Mouse (Mus musculus) skeletal muscle tissue, postnatal 0 days (tissue): ENCODE data around the gene Spn. TPM values are rescaled to one million over a fixed set of nuclear protein-coding genes. Genes with fewer than 3 reads are reported as not detected.

Experiments used
- polyA plus RNA-seq: library from polyadenylated mRNA; unstranded; fragments of >200 nt; fragmentation: Nextera tagmentation; extraction: Ambion mirVana; gene quantifications from 2 replicates; pipeline ENCODE4 v1.2.1, GENCODE M21; 2015

Gene Spn
- polyA plus RNA-seq = 0.22 and 0.63 TPM in 2 replicates

DNA sequence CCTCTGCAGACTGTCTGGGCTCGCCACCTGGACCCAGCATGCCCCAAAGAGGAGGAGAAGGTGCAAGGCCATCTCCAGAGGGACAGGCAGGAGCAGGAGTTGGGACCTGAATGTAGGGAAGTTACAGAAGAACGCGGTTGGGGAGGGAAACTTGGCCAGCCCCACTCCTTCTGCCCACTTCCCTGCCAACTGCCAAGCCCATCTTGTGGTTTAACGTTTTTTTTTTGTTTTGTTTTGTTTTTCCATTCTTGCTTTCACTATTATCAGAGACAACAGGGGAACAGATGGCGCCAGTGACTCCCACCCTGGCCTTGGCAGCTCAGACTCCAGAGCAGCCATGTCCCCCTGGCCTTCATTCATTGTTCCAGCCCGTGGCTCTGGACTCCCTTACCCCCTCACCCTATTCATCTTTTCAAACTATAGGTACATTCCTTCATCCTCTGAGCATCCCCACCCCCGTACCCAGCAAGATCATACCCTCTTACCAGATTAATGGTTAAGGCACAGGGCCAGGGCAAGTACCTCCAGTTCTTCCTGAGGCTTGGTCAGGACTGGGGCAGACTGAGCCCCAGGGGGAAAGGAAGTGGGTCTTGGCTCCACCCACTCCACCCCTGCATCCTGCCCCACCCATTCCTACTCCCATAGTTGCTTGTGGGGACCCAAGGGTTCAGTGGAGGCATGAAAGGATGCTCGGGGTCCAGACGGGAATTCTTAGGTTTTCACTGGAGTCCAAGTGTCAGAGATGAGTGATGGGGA lies at the start of gene Spn:
Gene Spn (minus strand): TSS at position 562 of the 756 bp plus-strand sequence.

DNA sequence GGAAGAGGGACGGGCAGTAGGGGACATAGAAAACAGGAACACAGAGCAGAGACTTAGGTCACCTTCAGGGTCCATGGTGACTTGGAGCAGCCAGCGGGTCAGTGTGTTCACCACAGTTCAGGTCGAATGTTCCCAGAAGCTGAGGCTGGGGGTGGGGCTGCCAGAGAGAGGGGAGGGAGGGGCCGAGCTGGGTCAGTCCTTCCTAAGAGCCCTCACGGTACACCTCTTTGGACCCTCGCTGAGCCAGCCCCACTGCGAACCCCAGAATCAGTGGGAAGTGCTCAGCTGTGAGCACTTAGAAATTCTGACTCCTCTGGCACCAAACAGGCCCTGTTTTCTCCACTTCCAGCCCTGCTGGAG lies 15.7 kb downstream of the Spn start, which contains the start of gene Qprt:
Gene Qprt (minus strand): TSS at position 316 of the 360 bp plus-strand sequence.

DNA sequence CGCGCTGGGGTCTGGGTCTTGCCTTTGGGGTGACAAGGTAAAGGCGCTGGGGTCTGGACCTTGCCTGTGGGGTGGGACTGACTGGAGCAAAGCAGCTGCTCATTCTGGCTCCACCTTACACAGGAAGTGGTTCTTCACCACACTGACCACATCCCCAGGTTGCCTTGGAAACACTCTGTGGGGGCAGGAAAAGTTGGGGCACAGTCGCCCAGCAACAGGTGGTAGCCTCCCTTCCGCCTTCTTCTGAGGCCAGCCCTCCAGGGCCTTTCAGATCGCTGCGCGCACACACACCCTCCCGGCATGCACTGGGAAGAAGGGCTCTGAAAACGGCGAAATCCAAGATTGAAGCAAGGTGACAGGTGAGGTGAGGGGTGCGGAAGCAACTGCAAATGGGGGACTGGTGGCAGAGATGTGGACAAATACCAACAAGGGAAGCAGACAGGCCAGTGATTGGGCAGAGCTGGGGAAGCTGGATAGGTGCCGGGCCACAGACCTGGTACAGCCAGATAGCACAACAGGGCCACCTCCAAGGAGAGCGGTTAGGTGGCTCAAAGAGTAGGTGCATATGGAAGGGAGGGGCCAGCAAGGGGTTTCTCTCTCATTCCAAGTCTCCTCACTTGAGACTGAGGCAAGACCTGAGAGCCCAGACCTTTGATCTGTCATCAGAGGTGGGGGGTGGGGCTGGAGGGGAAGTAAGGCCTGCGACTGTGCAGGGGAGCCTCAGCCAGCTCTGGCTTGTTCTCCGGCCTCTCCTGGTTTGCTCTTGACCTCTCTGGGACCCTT lies 46.3 kb downstream of the Spn start, which contains the start of gene AI467606:
Gene AI467606 (plus strand): TSS at position 246 of the 783 bp plus-strand sequence.

DNA sequence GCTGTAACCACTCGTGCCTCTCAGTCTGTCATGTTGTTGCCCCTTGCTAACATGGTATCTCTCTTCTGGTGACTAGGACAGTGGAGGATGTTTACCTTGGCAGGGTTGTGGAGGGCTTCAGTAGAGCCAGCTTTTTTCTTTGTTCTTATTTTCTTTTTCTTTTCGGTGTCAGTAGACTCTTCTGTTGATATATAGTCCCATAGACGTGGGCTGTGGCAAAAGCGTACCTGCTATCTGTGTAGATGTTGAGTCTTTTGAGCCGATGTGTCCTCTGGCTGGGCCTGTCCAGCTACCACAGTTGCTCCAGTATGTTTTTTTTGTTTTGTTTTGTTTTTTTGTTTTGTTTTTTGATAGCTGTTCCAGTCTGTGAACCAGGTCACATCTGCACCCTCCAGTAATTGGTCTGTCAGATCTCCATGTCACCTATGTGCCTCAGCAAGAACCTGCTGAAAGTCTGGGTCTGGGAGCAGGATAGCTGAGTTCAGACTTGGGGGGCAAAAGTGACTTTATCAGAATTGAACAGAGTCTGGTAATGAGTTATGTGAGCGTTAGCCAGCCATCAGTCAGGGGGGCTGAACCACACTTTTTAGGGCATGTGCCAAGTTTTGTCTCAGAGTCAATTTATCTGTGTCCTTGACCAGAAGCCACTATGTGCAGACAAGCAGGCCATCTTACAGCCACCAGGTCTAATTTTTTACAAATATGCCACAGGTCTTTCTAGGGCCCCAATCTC lies 50.2 kb downstream of the Spn start, which contains the start of gene Zg16:
Gene Zg16 (minus strand): TSS at position 51 of the 733 bp plus-strand sequence.

Other genes with a start within 250 kb of the Spn start
- 22.8 and 29.8 TPM in 2 replicates for gene Tmem219, start 214.9 kb downstream of the Spn start, polyA plus RNA-seq
- 6.0 and 7.1 TPM in 2 replicates for gene Kctd13, start 208.9 kb downstream of the Spn start, polyA plus RNA-seq
- not detected in 2 replicates for gene Asphd1, start 188.2 kb downstream of the Spn start, polyA plus RNA-seq
- gene Sez6l2, start 187.3 kb downstream of the Spn start, polyA plus RNA-seq = 0.65 and 0.96 TPM in 2 replicates
- gene Cdipt, start 161.9 kb downstream of the Spn start, polyA plus RNA-seq = 45.2 and 57.4 TPM in 2 replicates
- 1.2 and 1.6 TPM in 2 replicates for gene Cdiptos, start 161.7 kb downstream of the Spn start, polyA plus RNA-seq
- gene Mvp, start 123.2 kb downstream of the Spn start, polyA plus RNA-seq = 13.8 and 18.8 TPM in 2 replicates
- gene Pagr1b, start 121.3 kb downstream of the Spn start, polyA plus RNA-seq = not detected in 2 replicates
- gene Pagr1a, start 120.5 kb downstream of the Spn start, polyA plus RNA-seq = 37.2 and 37.9 TPM in 2 replicates
- gene Gm42742, start 116.7 kb downstream of the Spn start, polyA plus RNA-seq = 9.2 and 17.4 TPM in 2 replicates
- 3.0 and 4.0 TPM in 2 replicates for gene Prrt2, start 116.6 kb downstream of the Spn start, polyA plus RNA-seq
- 21.3 and 26.0 TPM in 2 replicates for gene Maz, start 110.8 kb downstream of the Spn start, polyA plus RNA-seq
- gene Kif22, start 95.4 kb downstream of the Spn start, polyA plus RNA-seq = 20.9 and 23.2 TPM in 2 replicates
- gene Zg16, start 50.5 kb downstream of the Spn start, polyA plus RNA-seq = not detected in 2 replicates
- 2.4 and 2.7 TPM in 2 replicates for gene AI467606, start 46.5 kb downstream of the Spn start, polyA plus RNA-seq
- 5.4 and 5.8 TPM in 2 replicates for gene Qprt, start 15.6 kb downstream of the Spn start, polyA plus RNA-seq
- gene Cd2bp2, start 58.2 kb upstream of the Spn start, polyA plus RNA-seq = 22.0 and 23.9 TPM in 2 replicates
- gene Tbc1d10b, start 70.6 kb upstream of the Spn start, polyA plus RNA-seq = 17.3 and 19.1 TPM in 2 replicates
- gene Mylpf, start 71.1 kb upstream of the Spn start, polyA plus RNA-seq = 16,282 and 17,335 TPM in 2 replicates
- 8.7 and 9.9 TPM in 2 replicates for gene Zfp553, start 95.2 kb upstream of the Spn start, polyA plus RNA-seq
- gene Sept1, start 95.3 kb upstream of the Spn start, polyA plus RNA-seq = 8.5 and 9.1 TPM in 2 replicates
- gene Zfp771, start 106.5 kb upstream of the Spn start, polyA plus RNA-seq = 31.2 and 37.1 TPM in 2 replicates
- gene Dctpp1, start 122.9 kb upstream of the Spn start, polyA plus RNA-seq = 56.2 and 58.8 TPM in 2 replicates
- gene Sephs2, start 136.2 kb upstream of the Spn start, polyA plus RNA-seq = 36.9 and 48.8 TPM in 2 replicates
- 1.9 TPM in 2 replicates for gene Itgal, start 158.4 kb upstream of the Spn start, polyA plus RNA-seq
- gene Zfp768, start 207.8 kb upstream of the Spn start, polyA plus RNA-seq = 13.9 and 16.4 TPM in 2 replicates
- gene Zfp747, start 238.2 kb upstream of the Spn start, polyA plus RNA-seq = 3.9 and 4.4 TPM in 2 replicates
- gene 9130019O22Rik, start 249.3 kb upstream of the Spn start, polyA plus RNA-seq = 3.4 and 3.8 TPM in 2 replicates